Mouse (Mus musculus): ENCODE results near the gene Mta3. TPM values are rescaled to one million over a fixed set of nuclear protein-coding genes. Genes with fewer than 3 reads are reported as not detected.

Gene Mta3
- total and polyA plus RNA-seq, 3 experiments = 31.1 to 67.6 (median 39.2) TPM

GRCm38 (mm10) chr17:83732166-83732629 lies 26.2 kb downstream of the Mta3 start (continued):
- TF ChIP-seq HCFC1 (IDR thresholded peaks at IDR 0.05; ENCODE audit: low read depth, low read length) (peak; percentile 52), ETS1 (conservative IDR thresholded peaks at IDR 0.05; ENCODE audit: low read depth, low read length) (peak; percentile 88), NELFE (IDR thresholded peaks at IDR 0.05; ENCODE audit: low read depth, low read length) (0 out of 2 replicates have a peak, but pooled peaks have one; percentile 21), SIN3A (IDR thresholded peaks at IDR 0.05; ENCODE audit: low read length) (peak; percentile 74), TBP (conservative IDR thresholded peaks at IDR 0.05; ENCODE audit: low read depth, low read length) (peak; percentile 76; the same call in 1 of the 2 replicates)

DNA sequence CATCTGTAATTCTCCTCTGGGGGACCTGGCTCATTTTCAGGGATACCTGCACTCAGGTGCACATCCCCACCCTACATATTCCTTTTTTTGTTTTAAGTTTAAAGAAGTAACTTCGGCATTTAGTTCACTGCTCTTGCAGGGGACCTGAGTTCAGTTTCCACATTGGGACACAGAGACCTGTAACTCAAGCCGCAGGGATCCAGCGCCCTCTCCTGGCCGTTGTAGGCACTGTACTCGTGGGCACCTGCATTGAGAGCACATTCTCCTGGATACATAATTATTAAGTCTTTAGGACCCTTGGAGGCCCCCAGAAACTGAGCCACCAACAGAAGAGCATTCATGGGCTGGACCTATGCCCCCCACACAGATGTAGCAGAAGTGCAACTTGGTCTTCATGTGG lies 26.8 kb downstream of the Mta3 start:
- no peaks in the 10 kb centered on the region for H3K27me3 ChIP-seq (replicated peaks)
- H3K27ac ChIP-seq (ENCODE audit: insufficient read depth, low read depth) = no peak overlapping the region
- H3K4me3 ChIP-seq (replicated peaks in 1 of 3; ENCODE audit: low read depth in 2 of 3, low read length in 2 of 3, poor library complexity in 1 of 3) = no peak overlapping the region
- dilution Hi-C loops (cut with MboI; ENCODE audit: extremely low pct_ligation_motif_present, extremely low pct_unique_long_range_greater_than_20kb, low sequenced_read_pairs) = no loop called here
- H3K79me2 ChIP-seq (replicated peaks; ENCODE audit: control insufficient read depth, extremely low read depth, insufficient read depth, poor library complexity, severe bottlenecking) = no peaks in the 10 kb centered on the region; the same call in 1 of the 2 replicates
- TF ChIP-seq E2F4 (IDR thresholded peaks at IDR 0.05; ENCODE audit: insufficient replicate concordance, low read depth, low read length) (no peak), ZNF384 (IDR thresholded peaks at IDR 0.05; ENCODE audit: low read depth, low read length) (0 out of 2 replicates have a peak, but pooled peaks have one; percentile 2), KAT2A (IDR thresholded peaks at IDR 0.05; ENCODE audit: insufficient replicate concordance, low read length) (no peak), SIN3A (IDR thresholded peaks at IDR 0.05; ENCODE audit: low read length) (no peak), MEF2A (IDR thresholded peaks at IDR 0.05; ENCODE audit: borderline replicate concordance, low read depth, low read length) (0 out of 2 replicates have a peak, but pooled peaks have one; percentile 70), ETS1 (conservative IDR thresholded peaks at IDR 0.05; ENCODE audit: low read depth, low read length) (no peak), RAD21 (IDR thresholded peaks at IDR 0.05; ENCODE audit: low read depth, low read length) (peak; percentile 94), MXI1 (IDR thresholded peaks at IDR 0.05; ENCODE audit: low read depth, low read length) (no peak), GABPA (IDR thresholded peaks at IDR 0.05; ENCODE audit: insufficient replicate concordance, low read depth, low read length) (no peak), MYC (IDR thresholded peaks at IDR 0.05; ENCODE audit: low read depth, low read length) (peak; percentile 57), ZC3H11A (IDR thresholded peaks at IDR 0.05; ENCODE audit: low read depth, low read length) (peak; percentile 68), NRF1 (IDR thresholded peaks at IDR 0.05; ENCODE audit: low read depth, low read length) (no peak), SMC3 (IDR thresholded peaks at IDR 0.05; ENCODE audit: low read depth, low read length) (peak; percentile 95), MAZ (IDR thresholded peaks at IDR 0.05; ENCODE audit: low read depth, low read length) (no peak), HCFC1 (IDR thresholded peaks at IDR 0.05; ENCODE audit: low read depth, low read length) (no peak), NELFE (IDR thresholded peaks at IDR 0.05; ENCODE audit: low read depth, low read length) (no peak), EP300 (IDR thresholded peaks at IDR 0.05; ENCODE audit: low read length) (no peak), CTCF (conservative IDR thresholded peaks at IDR 0.05 in 1 of 2, IDR thresholded peaks at IDR 0.05 in 1 of 2; ENCODE audit: low read depth in 2 of 2, low read length in 2 of 2) (peak; percentile 87 to 95), JUN (IDR thresholded peaks at IDR 0.05; ENCODE audit: insufficient read depth, low read depth, low read length) (no peak), TBP (conservative IDR thresholded peaks at IDR 0.05; ENCODE audit: low read depth, low read length) (no peak), ZKSCAN1 (IDR thresholded peaks at IDR 0.05; ENCODE audit: borderline replicate concordance, low read depth, low read length) (no peak)
- peaks cover 8 to 46% of the 10 kb centered on the region in 2 experiments for H3K4me1 ChIP-seq (ENCODE audit: control insufficient read depth in 1 of 2, insufficient read depth in 2 of 2)
- no peaks in the 10 kb centered on the region for H3K9me3 ChIP-seq (replicated peaks; ENCODE audit: low read length)
- in situ Hi-C loops (cut with MboI; ENCODE audit: low pct_ligation_motif_present, low pct_unique_long_range_greater_than_20kb, low sequenced_read_pairs) = loop anchor here (5.0 to 25.0 kb wide), 4 partner anchors 80 to 696 kb away; no protein-coding TSS in a partner anchor
- H3K9ac ChIP-seq (ENCODE audit: insufficient read depth, low read depth) = no peak overlapping the region
- DNase-seq (ENCODE audit: extremely low read depth) = peak; percentile 88
- H3K36me3 ChIP-seq (replicated peaks in 1 of 2; ENCODE audit: control insufficient read depth in 1 of 2, insufficient read depth in 1 of 2, low read length in 1 of 2) = peaks cover 2 to 32% of the 10 kb centered on the region in 2 experiments
- peak overlapping the region; percentile 44 for H3K4me2 ChIP-seq (ENCODE audit: insufficient read depth, low read depth, poor library complexity, severe bottlenecking)
